Mouse (Mus musculus): Measurements from ENCODE around the gene Nck1.

DNA sequence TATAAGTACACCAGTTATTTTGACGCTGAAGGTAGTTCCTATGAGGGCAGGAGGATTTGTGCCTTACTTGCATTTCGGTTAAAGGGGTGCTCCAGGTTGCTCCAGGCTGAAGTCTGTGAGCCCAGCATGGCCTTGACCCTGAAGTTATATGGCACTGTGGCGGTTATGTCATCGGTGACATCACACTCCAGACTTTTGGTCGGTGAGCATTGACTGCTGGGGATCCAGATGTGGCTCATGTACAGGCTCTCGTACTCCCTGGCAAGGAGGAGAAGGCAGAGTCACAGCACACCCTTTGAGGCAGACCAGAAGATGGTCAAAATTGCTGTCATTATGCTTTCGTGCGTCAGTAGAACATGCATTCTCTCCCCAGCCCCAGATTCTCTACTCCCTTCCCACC lies 73.0 kb downstream of the Nck1 start:
- no peak for TF ChIP-seq CTCF (IDR thresholded peaks at IDR 0.05; ENCODE audit: low read depth)
- no peak for TF ChIP-seq EP300 (IDR thresholded peaks at IDR 0.05; ENCODE audit: low read depth)
